Mouse (Mus musculus) forebrain, embryonic 12.5 days (tissue): Measurements from ENCODE around the gene Osbpl11. TPM values are rescaled to one million over a fixed set of nuclear protein-coding genes. Genes with fewer than 3 reads are reported as not detected.
"Not testable (repeated sequence)": the region's sequence is repeated elsewhere in the genome, so short reads cannot be mapped to it uniquely, and the experiment has no call there.

ENCODE experiments used
- ATAC-seq: fragments of 200-750 bp; cut with Nextera tagmentation; 2 replicates; pipeline ENCODE4 v1.8.0; 2017; ENCODE audit warnings: moderate TSS enrichment; ENCODE audit not compliant: low FRiP score
- H3K27ac ChIP-seq: fragments of 300-500 bp; sonication (generic); 2 replicates; pipeline ENCODE4 v1.5.1; 2016; ENCODE audit warnings: mild to moderate bottlenecking
- H3K27me3 ChIP-seq: fragments of 300-500 bp; sonication (generic); 2 replicates; pipeline ENCODE4 v1.6.1; 2016; ENCODE audit warnings: mild to moderate bottlenecking
- H3K36me3 ChIP-seq: fragments of 300-500 bp; sonication (generic); replicated peaks from 2 replicates; pipeline ENCODE4 v1.6.1; 2016; ENCODE audit warnings: mild to moderate bottlenecking
- H3K4me1 ChIP-seq: fragments of 300-500 bp; sonication (generic); 2 replicates; pipeline ENCODE4 v1.6.1; 2016
- H3K4me2 ChIP-seq: fragments of 300-500 bp; sonication (generic); 2 replicates; pipeline ENCODE4 v1.6.1; 2016; ENCODE audit warnings: mild to moderate bottlenecking, moderate library complexity
- H3K4me3 ChIP-seq: fragments of 300-500 bp; sonication (generic); replicated peaks from 2 replicates; pipeline ENCODE4 v1.5.1; 2016; ENCODE audit warnings: mild to moderate bottlenecking
- H3K9ac ChIP-seq: fragments of 300-500 bp; sonication (generic); 2 replicates; pipeline ENCODE4 v1.6.1; 2016; ENCODE audit warnings: mild to moderate bottlenecking
- H3K9me3 ChIP-seq: fragments of 300-500 bp; sonication (generic); 2 replicates; pipeline ENCODE4 v1.6.1; 2016
- WGBS: fragments of 180-500 bp; shearing (Covaris S2); methylation state at CpG from one replicate; pipeline ENCODE4 v1.1.7; 2016; 5-methylcytosine and 5-hydroxymethylcytosine counted together
- polyA plus RNA-seq: library from polyadenylated mRNA; unstranded; fragments of >200 nt; fragmentation: Nextera tagmentation; extraction: Ambion mirVana; gene quantifications from 2 replicates; pipeline ENCODE4 v1.2.1, GENCODE M21; 2016

Gene Osbpl11
- polyA plus RNA-seq, 1 experiment from 2014 or later = 27.8 TPM

DNA sequence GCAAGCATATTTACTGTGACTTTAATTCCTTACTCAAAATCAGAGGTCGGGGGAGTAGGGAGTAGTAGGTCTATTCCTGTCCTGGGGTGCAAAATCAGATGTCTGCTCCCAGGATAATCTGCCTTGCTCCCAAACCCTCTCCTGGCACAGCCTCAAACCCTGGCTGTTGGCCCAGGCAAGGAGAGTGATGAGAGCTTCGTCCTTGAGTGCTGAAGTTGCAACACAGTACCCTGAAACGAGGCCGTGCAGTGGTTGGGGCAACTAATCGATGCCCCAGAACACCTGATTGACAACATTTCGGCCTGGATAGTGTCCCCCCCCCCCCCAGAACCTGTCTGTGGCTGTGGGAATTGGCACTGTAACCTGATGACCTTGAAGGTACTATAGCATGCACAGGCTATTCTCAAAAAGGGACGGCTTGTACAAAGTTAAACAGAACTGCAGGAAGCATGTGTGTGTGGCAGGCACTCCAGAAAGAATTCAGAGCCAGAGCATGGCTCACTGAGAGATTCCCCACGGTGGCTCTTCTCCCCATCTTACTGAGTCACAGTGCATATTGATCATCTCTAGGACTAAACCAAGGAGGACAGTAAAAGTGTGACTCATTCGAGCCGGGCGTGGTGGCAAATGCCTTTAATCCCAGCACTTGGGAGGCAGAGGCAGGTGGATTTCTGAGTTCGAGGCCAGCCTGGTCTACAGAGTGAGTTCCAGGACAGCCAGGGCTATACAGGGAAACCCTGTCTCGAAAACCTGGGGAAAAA, 21.4 kb upstream of the Osbpl11 start:
- Histone ChIP-seq H3K4me2 (no peak overlapping the region), H3K4me1 (no peaks in the 10 kb centered on the region), H3K4me3 (no peak overlapping the region), H3K27me3 (no peaks in the 10 kb centered on the region), H3K36me3 (no peaks in the 10 kb centered on the region), H3K9ac (no peak overlapping the region), H3K27ac (no peak overlapping the region), H3K9me3 (no peaks in the 10 kb centered on the region)
- ATAC-seq = no peak
- 84% methylated on average over 13 of the region's 13 CpGs for WGBS

DNA sequence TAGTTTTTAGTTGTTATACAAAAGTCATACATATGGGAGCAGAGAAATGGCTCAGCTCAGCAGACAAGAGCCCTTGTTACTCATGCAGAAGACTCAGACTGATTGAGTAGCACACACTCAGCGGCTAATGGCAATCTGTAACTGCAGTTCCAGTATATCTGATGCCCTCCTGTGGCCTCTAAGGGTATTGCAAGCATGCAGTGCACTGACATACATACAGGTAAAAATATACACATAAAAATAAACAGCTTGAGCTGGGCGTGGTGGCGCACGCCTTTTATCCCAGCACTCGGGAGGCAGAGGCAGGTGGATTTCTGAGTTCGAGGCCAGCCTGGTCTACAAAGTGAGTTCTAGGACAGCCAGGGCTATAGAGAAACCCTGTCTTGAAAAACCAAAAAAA, 18.6 kb upstream of the Osbpl11 start:
- not testable (repeated sequence) for H3K4me2 ChIP-seq, H3K4me3 ChIP-seq, H3K9ac ChIP-seq, ATAC-seq, H3K27ac ChIP-seq, H3K27me3 ChIP-seq, H3K9me3 ChIP-seq, H3K36me3 ChIP-seq, H3K4me1 ChIP-seq
- WGBS = 60% methylated on average over 6 of the region's 6 CpGs

DNA sequence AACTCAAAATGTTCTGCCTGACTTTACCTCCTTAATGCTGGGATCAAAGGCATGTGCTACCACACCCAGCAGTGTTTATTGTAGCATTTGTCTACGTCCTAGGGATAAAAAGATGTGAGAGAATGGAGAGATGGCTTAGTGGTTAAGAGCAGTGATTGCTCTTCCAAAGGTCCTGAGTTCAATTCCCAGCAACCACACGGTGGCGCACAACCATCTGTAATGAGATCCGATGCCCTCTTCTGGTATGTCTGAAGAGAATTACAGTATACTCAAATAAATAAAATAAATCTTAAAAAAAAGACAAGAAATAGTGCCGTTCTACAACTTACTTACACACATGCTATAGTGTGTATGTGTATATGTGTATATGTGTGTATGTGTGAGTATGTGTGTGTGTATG, 17.3 kb upstream of the Osbpl11 start:
- Histone ChIP-seq H3K36me3 (no peaks in the 10 kb centered on the region), H3K27me3 (no peaks in the 10 kb centered on the region), H3K4me2 (no peak overlapping the region), H3K27ac (no peak overlapping the region), H3K4me3 (no peak overlapping the region), H3K4me1 (peaks cover 3% of the 10 kb centered on the region; the same call in 1 of the 2 replicates), H3K9ac (no peak overlapping the region), H3K9me3 (no peaks in the 10 kb centered on the region)
- WGBS = 42% methylated on average over 5 of the region's 5 CpGs
- ATAC-seq = no peak

DNA sequence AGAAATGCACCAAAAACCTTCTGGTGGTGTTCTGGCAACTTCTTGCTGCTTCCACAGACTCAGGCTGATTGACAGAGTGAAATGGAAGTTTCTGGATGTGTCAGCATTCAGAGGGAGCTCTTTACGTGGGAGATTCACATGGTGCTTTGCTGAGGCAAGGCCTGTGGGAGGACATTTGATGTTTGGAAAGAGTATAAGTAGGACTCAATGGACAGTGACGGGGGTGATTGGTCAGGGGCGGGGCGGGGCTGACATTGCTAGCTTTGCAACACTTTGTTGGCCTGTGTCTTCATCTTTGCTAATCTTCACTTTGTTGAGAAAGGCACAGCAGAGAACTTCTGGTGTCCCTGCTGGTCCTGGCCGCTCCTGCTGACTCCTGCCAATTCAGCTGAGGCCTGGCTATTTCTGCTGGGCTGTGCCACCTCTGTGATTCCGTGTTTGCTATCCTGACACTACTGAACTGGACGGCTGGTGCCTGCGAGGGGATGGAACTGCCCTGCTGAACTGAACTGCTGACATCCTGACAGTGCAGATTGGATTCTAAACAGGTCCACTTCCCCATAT, 15.3 kb upstream of the Osbpl11 start:
- no peak overlapping the region for H3K4me2 ChIP-seq
- H3K9me3 ChIP-seq = no peaks in the 10 kb centered on the region
- no peaks in the 10 kb centered on the region for H3K27me3 ChIP-seq
- 68% methylated on average over 8 of the region's 8 CpGs for WGBS
- H3K36me3 ChIP-seq = no peaks in the 10 kb centered on the region
- H3K27ac ChIP-seq = no peak overlapping the region
- no peak overlapping the region for H3K9ac ChIP-seq
- no peak for ATAC-seq
- H3K4me1 ChIP-seq = peaks cover 3% of the 10 kb centered on the region; the same call in 1 of the 2 replicates
- H3K4me3 ChIP-seq = no peak overlapping the region

- H3K9me3 ChIP-seq = no peaks in the 10 kb centered on the region
- peaks cover 3% of the 10 kb centered on the region; the same call in 1 of the 2 replicates for H3K4me1 ChIP-seq
- H3K4me3 ChIP-seq = no peak overlapping the region
- no peak overlapping the region for H3K27ac ChIP-seq
- no peaks in the 10 kb centered on the region for H3K27me3 ChIP-seq
- no peak overlapping the region for H3K4me2 ChIP-seq
- H3K36me3 ChIP-seq = no peaks in the 10 kb centered on the region
- H3K9ac ChIP-seq = no peak overlapping the region
- 75% methylated on average over 9 of the region's 9 CpGs for WGBS
- ATAC-seq = no peak
Measured at GRCm38 (mm10) chr16:33170716-33171587, 13.9 kb upstream of the Osbpl11 start.

DNA sequence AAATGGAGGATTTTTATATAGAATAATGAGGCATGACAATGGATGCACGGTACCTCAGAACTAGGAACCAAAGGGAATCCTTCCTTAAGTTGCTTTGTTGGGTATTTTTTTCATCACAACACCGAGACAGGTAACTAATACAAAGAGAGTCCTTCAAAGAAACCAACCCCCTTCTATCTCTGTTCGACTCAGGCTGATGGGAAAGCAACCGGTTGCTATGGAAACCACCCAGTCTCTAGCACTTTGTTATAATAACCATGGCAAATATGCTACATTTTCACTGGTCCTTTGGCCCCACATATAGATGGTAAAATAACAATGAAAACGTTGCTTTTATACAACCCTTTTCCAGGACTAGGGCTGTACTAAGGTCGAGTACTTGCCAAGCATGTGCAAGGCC, 13.1 kb upstream of the Osbpl11 start:
- H3K4me2 ChIP-seq = no peak overlapping the region
- no peak overlapping the region for H3K4me3 ChIP-seq
- peaks cover 3% of the 10 kb centered on the region; the same call in 1 of the 2 replicates for H3K4me1 ChIP-seq
- no peaks in the 10 kb centered on the region for H3K9me3 ChIP-seq
- no peak for ATAC-seq
- no peaks in the 10 kb centered on the region for H3K27me3 ChIP-seq
- H3K9ac ChIP-seq = no peak overlapping the region
- H3K27ac ChIP-seq = no peak overlapping the region
- 79% methylated on average over 6 of the region's 6 CpGs for WGBS
- H3K36me3 ChIP-seq = no peaks in the 10 kb centered on the region

DNA sequence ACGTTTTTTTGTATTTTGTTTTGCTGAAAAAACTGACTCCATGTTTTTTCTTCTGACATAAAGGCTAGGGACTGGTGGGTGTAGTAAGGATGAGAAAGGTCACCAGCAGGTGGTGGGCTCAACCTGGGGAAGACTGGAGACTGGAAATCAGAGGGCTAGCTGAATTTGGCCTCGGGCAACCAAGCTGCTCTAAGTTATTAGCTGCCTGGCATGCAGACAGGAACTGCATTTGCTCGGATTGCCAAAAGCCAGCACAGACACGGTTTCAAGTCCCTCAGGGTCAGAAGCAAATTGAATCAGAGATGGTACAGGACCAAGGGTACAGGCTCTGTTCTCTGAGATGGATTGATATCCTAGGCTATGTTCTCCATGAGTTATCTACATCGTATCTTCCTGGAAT, 11.7 kb upstream of the Osbpl11 start:
- H3K4me3 ChIP-seq = no peak overlapping the region
- H3K27me3 ChIP-seq = no peaks in the 10 kb centered on the region
- 79% methylated on average over 5 of the region's 5 CpGs for WGBS
- peaks cover 3% of the 10 kb centered on the region; the same call in 1 of the 2 replicates for H3K4me1 ChIP-seq
- H3K9me3 ChIP-seq = no peaks in the 10 kb centered on the region
- no peak overlapping the region for H3K4me2 ChIP-seq
- H3K36me3 ChIP-seq = no peaks in the 10 kb centered on the region
- no peak overlapping the region for H3K27ac ChIP-seq
- H3K9ac ChIP-seq = no peak overlapping the region
- no peak for ATAC-seq

- H3K9ac ChIP-seq = no peak overlapping the region
Measured at GRCm38 (mm10) chr16:33174695-33175094, 10.2 kb upstream of the Osbpl11 start.

DNA sequence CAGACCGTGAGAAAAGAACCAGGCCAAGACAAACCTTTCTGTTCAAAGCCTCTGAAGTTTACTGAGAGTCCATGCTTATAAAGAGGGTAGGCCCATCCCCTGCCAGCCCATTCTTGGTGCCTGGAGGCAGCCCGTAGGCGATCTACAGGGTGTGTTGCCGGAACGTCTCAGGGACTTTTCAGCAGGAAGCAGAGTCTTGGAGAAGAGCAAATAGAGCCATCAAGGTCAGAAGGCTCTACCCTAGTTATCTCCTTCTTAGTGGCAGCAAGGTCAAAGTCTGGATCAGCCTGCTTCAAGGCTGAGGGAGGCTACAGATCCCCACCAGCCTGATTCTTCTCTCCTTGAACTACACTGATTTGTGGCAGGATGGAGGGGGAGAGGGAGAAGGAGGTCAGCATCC, 8.0 kb upstream of the Osbpl11 start:
- 93% methylated on average over 5 of the region's 5 CpGs for WGBS
- H3K9me3 ChIP-seq, H3K36me3 ChIP-seq, H3K4me1 ChIP-seq, H3K27ac ChIP-seq, H3K9ac ChIP-seq, H3K4me3 ChIP-seq, H3K4me2 ChIP-seq, ATAC-seq, H3K27me3 ChIP-seq: not testable (repeated sequence)

More at GRCm38 (mm10) chr16:33174695-33175094, 10.2 kb upstream of the Osbpl11 start:
- ATAC-seq = no peak
- Histone ChIP-seq H3K9me3 (no peaks in the 10 kb centered on the region), H3K4me1 (peaks cover 6% of the 10 kb centered on the region; the same call in 1 of the 2 replicates), H3K36me3 (no peaks in the 10 kb centered on the region), H3K27me3 (no peaks in the 10 kb centered on the region), H3K4me3 (no peak overlapping the region), H3K4me2 (no peak overlapping the region), H3K27ac (no peak overlapping the region)

- H3K4me2 ChIP-seq = no peak overlapping the region
- 0 out of 2 replicates have a peak, but pooled peaks cover 3% of the 10 kb centered on the region for H3K4me1 ChIP-seq
- WGBS = 92% methylated on average over 4 of the region's 4 CpGs
- H3K9ac ChIP-seq = no peak overlapping the region
- H3K36me3 ChIP-seq = no peaks in the 10 kb centered on the region
- H3K27ac ChIP-seq = no peak overlapping the region
- H3K9me3 ChIP-seq = no peaks in the 10 kb centered on the region
- ATAC-seq = no peak
- H3K4me3 ChIP-seq = no peak overlapping the region
- H3K27me3 ChIP-seq = no peaks in the 10 kb centered on the region
Measured at GRCm38 (mm10) chr16:33177722-33178121, 7.1 kb upstream of the Osbpl11 start.

GRCm38 (mm10) chr16:33178278-33179074, 6.4 kb upstream of the Osbpl11 start:
- no peak overlapping the region for H3K27ac ChIP-seq
- no peaks in the 10 kb centered on the region for H3K27me3 ChIP-seq

DNA sequence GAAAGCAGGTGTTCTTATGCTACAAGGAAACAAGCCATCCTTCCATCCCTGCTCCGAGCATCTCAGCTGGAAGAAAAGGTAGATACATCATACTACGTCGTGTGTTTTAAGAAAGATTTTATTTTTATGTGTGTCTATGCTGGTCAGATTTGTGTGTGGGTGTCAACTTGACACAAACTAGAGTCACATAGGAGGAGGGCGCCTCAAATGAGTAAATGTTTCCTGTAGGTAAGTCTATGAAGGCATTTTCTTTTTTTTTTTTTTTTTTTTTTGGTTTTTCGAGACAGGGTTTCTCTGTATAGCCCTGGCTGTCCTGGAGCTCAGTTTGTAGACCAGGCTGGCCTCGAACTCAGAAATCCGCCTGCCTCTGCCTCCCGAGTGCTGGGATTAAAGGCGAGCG, 5.6 kb upstream of the Osbpl11 start:
- ATAC-seq, H3K27ac ChIP-seq, H3K4me3 ChIP-seq, H3K9me3 ChIP-seq, H3K36me3 ChIP-seq, H3K9ac ChIP-seq, H3K27me3 ChIP-seq, H3K4me2 ChIP-seq, H3K4me1 ChIP-seq: not testable (repeated sequence)
- WGBS = 92% methylated on average over 10 of the region's 10 CpGs

More at GRCm38 (mm10) chr16:33178278-33179074, 6.4 kb upstream of the Osbpl11 start:
- WGBS = 74% methylated on average over 17 of the region's 17 CpGs
- Histone ChIP-seq H3K36me3 (no peaks in the 10 kb centered on the region), H3K4me1 (0 out of 2 replicates have a peak, but pooled peaks cover 3% of the 10 kb centered on the region), H3K9ac (no peak overlapping the region), H3K4me3 (no peak overlapping the region), H3K9me3 (no peaks in the 10 kb centered on the region), H3K4me2 (no peak overlapping the region)
- ATAC-seq = no peak
